Mouse (Mus musculus) CH12.LX (cell line): ENCODE data around the gene Odf4. TPM values are rescaled to one million over a fixed set of nuclear protein-coding genes. Genes with fewer than 3 reads are reported as not detected.
A peak's percentile ranks its signal among the peaks of the same experiment; 100 is the strongest.

Experiments used
- DNase-seq: peaks from one replicate; pipeline ENCODE4 v3.0.0-alpha.2; 2013; ENCODE audit errors: extremely low read depth
- H3K27ac ChIP-seq: 2 replicates; pipeline ENCODE4 v1.5.1; 2012; ENCODE audit warnings: low read depth, mild to moderate bottlenecking, control low read depth, moderate library complexity; ENCODE audit not compliant: insufficient read depth
- H3K27me3 ChIP-seq: replicated peaks from 2 replicates; pipeline ENCODE3; 2012; ENCODE audit warnings: inconsistent platforms
- H3K36me3 ChIP-seq, 2 experiments: replicated peaks in 1 of 2; 2 replicates each; pipeline versions ENCODE3 to v1.6.1; 2012; ENCODE audit warnings: inconsistent platforms in 1 of 2, low read length in 1 of 2, mild to moderate bottlenecking in 1 of 2, mixed read lengths in 1 of 2, moderate library complexity in 1 of 2; ENCODE audit not compliant: control insufficient read depth in 1 of 2, insufficient read depth in 1 of 2
- H3K4me1 ChIP-seq, 2 experiments: 2 replicates each; pipeline ENCODE4 v1.6.1; 2012; ENCODE audit warnings: inconsistent platforms in 1 of 2, moderate library complexity in 1 of 2; ENCODE audit not compliant: insufficient read depth in 2 of 2, control insufficient read depth in 1 of 2
- H3K4me2 ChIP-seq: 2 replicates; pipeline ENCODE4 v1.6.1; 2012; ENCODE audit warnings: low read depth, mild to moderate bottlenecking, control low read depth; ENCODE audit not compliant: poor library complexity, insufficient read depth, severe bottlenecking
- H3K4me3 ChIP-seq, 3 experiments: fragments of 150-350 bp in 1 of 3; sonication (generic) in 1 of 3; replicated peaks in 1 of 3; 2 replicates each; pipeline versions ENCODE3 to v1.5.1; 2011 to 2012; ENCODE audit warnings: low read depth in 2 of 3, low read length in 2 of 3, mild to moderate bottlenecking in 2 of 3, moderate library complexity in 2 of 3, control low read depth in 1 of 3, improper control_type of control experiment in 1 of 3, inconsistent platforms in 1 of 3, mixed read lengths in 1 of 3; ENCODE audit not compliant: poor library complexity in 1 of 3
- H3K79me2 ChIP-seq: replicated peaks from 2 replicates; pipeline ENCODE4 v1.6.1; 2012; ENCODE audit warnings: mild to moderate bottlenecking, moderate library complexity; ENCODE audit not compliant: control insufficient read depth, poor library complexity, insufficient read depth, severe bottlenecking; ENCODE audit errors: extremely low read depth
- H3K9ac ChIP-seq: 2 replicates; pipeline ENCODE4 v1.6.1; 2012; ENCODE audit warnings: low read depth, mild to moderate bottlenecking, control low read depth, moderate library complexity; ENCODE audit not compliant: insufficient read depth
- H3K9me3 ChIP-seq: replicated peaks from 2 replicates; pipeline ENCODE3; 2012; ENCODE audit warnings: low read length, inconsistent platforms, mixed read lengths
- BHLHE40 ChIP-seq: IDR thresholded peaks from 2 replicates; pipeline ENCODE4 v1.6.1; 2011; ENCODE audit warnings: mild to moderate bottlenecking, low read depth, low read length, improper control_type of control experiment
- CHD1 ChIP-seq: IDR thresholded peaks from 2 replicates; pipeline ENCODE4 v1.6.1; 2012; ENCODE audit warnings: low read depth, low read length, improper control_type of control experiment, inconsistent platforms
- CHD2 ChIP-seq: IDR thresholded peaks from 2 replicates; pipeline ENCODE4 v1.6.1; 2011; ENCODE audit warnings: low read length, improper control_type of control experiment
- CTCF ChIP-seq, 2 experiments: IDR thresholded peaks in 1 of 2; conservative IDR thresholded peaks in 1 of 2; 2 replicates each; pipeline ENCODE4 v1.5.1; 2011 to 2012; ENCODE audit warnings: low read depth in 2 of 2, low read length in 2 of 2, improper control_type of control experiment in 1 of 2, inconsistent platforms in 1 of 2, mild to moderate bottlenecking in 1 of 2, moderate library complexity in 1 of 2
- GABPA ChIP-seq: IDR thresholded peaks from 2 replicates; pipeline ENCODE4 v1.6.1; 2012; ENCODE audit warnings: low read depth, low read length, improper control_type of control experiment, inconsistent platforms; ENCODE audit not compliant: insufficient replicate concordance
- KAT2A ChIP-seq: IDR thresholded peaks from 2 replicates; pipeline ENCODE4 v1.6.1; 2012; ENCODE audit warnings: low read length, improper control_type of control experiment, inconsistent platforms; ENCODE audit not compliant: insufficient replicate concordance
- POLR2A ChIP-seq: IDR thresholded peaks from 2 replicates; pipeline ENCODE4 v1.6.1; 2011; ENCODE audit warnings: low read depth, mild to moderate bottlenecking, improper control_type of control experiment, low read length
- POLR2AphosphoS2 ChIP-seq: IDR thresholded peaks from 2 replicates; pipeline ENCODE4 v1.6.1; 2011; ENCODE audit warnings: low read depth, low read length, improper control_type of control experiment
- RAD21 ChIP-seq: IDR thresholded peaks from 2 replicates; pipeline ENCODE4 v1.6.1; 2011; ENCODE audit warnings: low read depth, mild to moderate bottlenecking, low read length, improper control_type of control experiment, moderate library complexity
- SIN3A ChIP-seq: IDR thresholded peaks from 2 replicates; pipeline ENCODE4 v1.6.1; 2012; ENCODE audit warnings: low read length, improper control_type of control experiment, inconsistent platforms
- SMC3 ChIP-seq: IDR thresholded peaks from 2 replicates; pipeline ENCODE4 v1.6.1; 2011; ENCODE audit warnings: low read depth, low read length, improper control_type of control experiment
- ZMIZ1 ChIP-seq: IDR thresholded peaks from 2 replicates; pipeline ENCODE4 v1.6.1; 2012; ENCODE audit warnings: low read depth, mild to moderate bottlenecking, inconsistent platforms, low read length, improper control_type of control experiment
- dilution Hi-C: fragments of 300-500 bp; cut with MboI; formaldehyde crosslinking; loops from 2 replicates; pipeline ENCODE4 v1.14.3; 2020; ENCODE audit warnings: low sequenced_read_pairs; ENCODE audit not compliant: extremely low pct_unique_long_range_greater_than_20kb, extremely low pct_ligation_motif_present
- in situ Hi-C: fragments of 300-500 bp; cut with MboI; formaldehyde crosslinking; loops from 3 replicates; pipeline ENCODE4 v1.14.3; 2019; ENCODE audit warnings: low sequenced_read_pairs, low pct_ligation_motif_present, low pct_unique_long_range_greater_than_20kb, mixed read lengths
- polyA plus RNA-seq: library from polyadenylated mRNA; unstranded; fragments of >175 nt; gene quantifications from 2 replicates; pipeline ENCODE4 v1.2.1, GENCODE M21; 2012; ENCODE audit warnings: low read depth; ENCODE audit not compliant: insufficient read length
- total RNA-seq, 2 experiments: library from RNA; depleted of rRNA; stranded (reverse); fragments of 300-350 nt in 1 of 2; fragments of >200 nt in 1 of 2; gene quantifications; 2 replicates each; pipeline ENCODE4 v1.2.3; 2012 to 2014

The Odf4 gene
- total and polyA plus RNA-seq, 3 experiments = not detected

DNA sequence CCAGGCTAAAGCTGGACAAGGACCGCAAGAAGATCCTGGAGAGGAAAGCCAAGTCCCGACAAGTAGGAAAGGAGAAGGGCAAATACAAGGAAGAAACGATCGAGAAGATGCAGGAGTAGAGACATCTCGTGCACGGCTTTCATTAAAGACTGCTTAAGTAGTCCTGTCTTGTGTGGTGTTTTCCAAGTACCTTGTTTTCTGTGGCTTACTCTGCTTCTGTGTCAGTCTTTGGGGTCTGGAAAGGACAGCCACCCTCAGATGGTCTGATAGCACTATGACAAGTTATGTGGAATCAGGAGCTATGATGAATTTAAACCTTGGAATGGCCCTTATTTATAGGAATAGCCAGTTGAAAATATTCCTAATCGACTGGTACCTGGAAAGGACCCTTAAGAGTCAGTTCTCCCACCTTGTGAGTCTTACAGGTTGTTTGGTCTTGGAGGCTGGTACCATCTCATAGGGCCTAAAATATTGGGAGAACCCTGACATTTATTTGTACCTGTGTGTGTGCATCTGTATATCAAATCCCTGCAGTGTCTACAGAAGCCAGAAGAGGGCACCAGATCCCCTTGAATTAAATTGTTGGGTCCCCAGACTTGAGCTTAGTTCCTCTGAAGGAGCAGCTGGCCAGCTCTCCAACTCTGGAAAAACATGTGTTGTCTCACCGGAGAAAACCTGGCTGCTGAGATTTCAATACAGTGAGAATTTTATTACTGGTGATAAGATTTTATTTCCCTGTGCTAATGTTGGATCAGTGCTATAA is 22.3 kb downstream of the Odf4 start:
- H3K9ac ChIP-seq = no peak overlapping the region
- H3K27ac ChIP-seq = no peak overlapping the region
- peaks cover 19% of the 10 kb centered on the region for H3K79me2 ChIP-seq
- peaks cover 7% of the 10 kb centered on the region for H3K27me3 ChIP-seq
- peaks cover 5 to 28% of the 10 kb centered on the region in 2 experiments; a peak in 3 of 4 replicates for H3K4me1 ChIP-seq
- H3K36me3 ChIP-seq = peaks cover 36 to 54% of the 10 kb centered on the region in 2 experiments
- dilution Hi-C loops = no loop called here
- H3K9me3 ChIP-seq = no peaks in the 10 kb centered on the region
- H3K4me3 ChIP-seq = no peak overlapping the region
- in situ Hi-C loops = loop anchor here (5.0 kb wide), 1 partner anchor 68 kb away; no protein-coding TSS in a partner anchor
- DNase-seq = peak; percentile 81
- no peak for TF ChIP-seq BHLHE40
- TF ChIP-seq ZMIZ1 = 0 out of 2 replicates have a peak, but pooled peaks have one; percentile 59
- peak; percentile 31 for TF ChIP-seq RAD21
- 0 out of 2 replicates have a peak, but pooled peaks have one; percentile 27 for TF ChIP-seq CHD2
- TF ChIP-seq KAT2A = no peak
- TF ChIP-seq CTCF (conservative IDR thresholded peaks at IDR 0.05 in 1 of 2, IDR thresholded peaks at IDR 0.05 in 1 of 2; ENCODE audit: low read depth in 2 of 2, low read length in 2 of 2) = peak; percentile 66 to 82
- H3K4me2 ChIP-seq = no peak overlapping the region

DNA sequence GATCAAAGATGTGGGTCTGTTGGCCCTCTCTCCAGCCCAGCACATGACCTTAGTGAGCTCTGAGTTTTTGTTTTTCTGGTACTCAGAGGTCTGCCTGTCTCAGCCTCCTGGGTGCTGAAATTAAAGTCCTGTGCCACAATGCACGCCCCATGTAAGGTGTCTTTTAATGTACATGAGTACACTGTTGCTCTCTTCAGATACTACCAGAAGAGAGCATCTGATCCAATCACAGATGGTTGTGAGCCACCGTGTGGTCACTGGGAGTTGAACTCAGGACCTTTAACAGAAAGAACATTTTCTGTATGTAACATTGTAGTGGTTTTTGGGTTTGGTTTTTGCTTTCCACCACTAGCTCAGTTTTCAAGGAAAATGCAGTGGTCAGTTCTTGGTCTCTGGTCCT is 23.1 kb downstream of the Odf4 start:
- in situ Hi-C loops (loop anchor here (5.0 kb wide), 1 partner anchor 69 kb away; no protein-coding TSS in a partner anchor), dilution Hi-C loops (no loop called here)
- no peak for TF ChIP-seq RAD21
- TF ChIP-seq POLR2A = 0 out of 2 replicates have a peak, but pooled peaks have one; percentile 11
- peak; percentile 75 for TF ChIP-seq POLR2AphosphoS2
- DNase-seq = no peak
- peak overlapping the region; percentile 100; the same call in 1 of the 2 replicates for H3K9ac ChIP-seq
- peaks cover 36 to 54% of the 10 kb centered on the region in 2 experiments for H3K36me3 ChIP-seq
- peak overlapping the region in 1 of 3 experiments; percentile 92 for H3K4me3 ChIP-seq
- peaks cover 19% of the 10 kb centered on the region for H3K79me2 ChIP-seq
- peaks cover under 1% of the 10 kb centered on the region for H3K9me3 ChIP-seq
- peaks cover 5 to 28% of the 10 kb centered on the region in 2 experiments; a peak in 3 of 4 replicates for H3K4me1 ChIP-seq
- no peak overlapping the region for H3K27ac ChIP-seq
- no peak overlapping the region for H3K4me2 ChIP-seq
- peaks cover 13% of the 10 kb centered on the region for H3K27me3 ChIP-seq

DNA sequence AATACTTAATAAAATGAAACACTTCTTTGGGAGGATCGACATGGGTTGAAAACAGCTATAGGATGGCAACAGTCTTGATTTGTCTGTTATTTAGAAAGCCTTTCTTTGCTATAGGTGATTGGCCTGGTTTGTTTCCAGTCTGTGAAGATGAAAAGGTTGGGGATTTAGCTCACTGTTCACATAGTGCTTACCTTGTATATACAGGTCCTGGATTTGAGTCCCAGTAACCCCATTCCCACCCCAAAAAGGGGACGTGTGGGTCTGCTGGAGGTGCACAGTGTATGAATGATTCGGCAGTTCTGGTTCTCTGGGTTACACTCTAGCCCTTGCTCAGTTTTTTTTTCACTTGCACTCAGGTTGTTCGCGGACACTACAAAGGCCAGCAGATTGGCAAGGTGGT is 24.1 kb downstream of the Odf4 start:
- TF ChIP-seq SIN3A (no peak), CHD1 (no peak), POLR2A (peak; percentile 44; the same call in 1 of the 2 replicates), SMC3 (no peak), GABPA (no peak)
- H3K9me3 ChIP-seq = peaks cover 5% of the 10 kb centered on the region
- in situ Hi-C loops (loop anchor here (5.0 kb wide), 1 partner anchor 69 kb away; no protein-coding TSS in a partner anchor), dilution Hi-C loops (no loop called here)
- H3K9ac ChIP-seq = peak overlapping the region; percentile 100
- H3K4me3 ChIP-seq = peak overlapping the region; percentile 71 to 92 (median 78)
- H3K4me2 ChIP-seq = peak overlapping the region; percentile 80
- no peak for DNase-seq
- H3K27me3 ChIP-seq = peaks cover 18% of the 10 kb centered on the region
- peaks cover 5 to 28% of the 10 kb centered on the region in 2 experiments; a peak in 3 of 4 replicates for H3K4me1 ChIP-seq
- peaks cover 19% of the 10 kb centered on the region for H3K79me2 ChIP-seq
- no peak overlapping the region for H3K27ac ChIP-seq
- peaks cover 36 to 54% of the 10 kb centered on the region in 2 experiments for H3K36me3 ChIP-seq
